Mouse (Mus musculus): ENCODE data around the gene Olfr874.
"Not testable (repeated sequence)": the region's sequence is repeated elsewhere in the genome, so short reads cannot be mapped to it uniquely, and the experiment has no call there.

The Olfr874 gene

DNA sequence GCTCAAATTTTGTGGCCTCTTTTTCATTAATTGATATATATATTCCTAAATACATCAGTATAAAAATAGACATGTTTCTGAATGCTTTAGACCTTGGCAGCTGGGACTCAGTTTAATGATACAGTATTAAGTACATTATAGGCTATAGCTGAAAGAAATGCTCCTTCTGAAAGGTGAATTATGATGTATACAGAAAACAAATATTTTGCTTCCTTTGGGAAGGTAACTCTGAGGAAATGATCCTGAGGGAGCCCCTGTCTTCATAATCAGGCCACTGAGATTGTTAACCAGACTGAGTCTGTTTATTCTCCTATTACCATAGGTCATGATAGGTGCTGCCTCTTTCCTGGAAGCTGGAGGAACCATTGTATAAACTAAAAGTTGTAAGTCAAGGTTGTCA, at the start of gene Olfr874:
TSS of gene Olfr874 (plus strand) at position 301 of the 400 bp plus-strand sequence.
- DNase-seq = no peak

DNA sequence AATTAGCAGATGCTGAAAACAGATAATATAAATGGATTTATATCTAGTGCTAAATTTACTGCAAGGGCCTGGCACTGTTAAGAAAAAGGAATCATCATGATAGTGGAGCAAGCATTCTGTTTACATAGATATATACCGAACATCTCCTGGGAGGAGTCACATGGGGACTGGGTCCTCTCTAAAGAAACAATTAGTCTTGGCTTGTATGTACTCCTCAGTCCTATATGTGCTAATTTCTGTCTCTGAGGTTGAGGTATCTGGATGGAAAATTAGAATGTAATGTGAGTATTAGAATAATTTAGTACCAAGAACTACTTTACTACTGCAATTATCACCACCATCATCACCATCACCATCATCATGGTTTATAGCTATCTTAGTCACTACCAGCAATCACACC, 28.8 kb upstream of the Olfr874 start, which contains the start of gene Olfr160:
TSS of gene Olfr160 (minus strand) at position 101 of the 400 bp plus-strand sequence.
- no peak for DNase-seq

DNA sequence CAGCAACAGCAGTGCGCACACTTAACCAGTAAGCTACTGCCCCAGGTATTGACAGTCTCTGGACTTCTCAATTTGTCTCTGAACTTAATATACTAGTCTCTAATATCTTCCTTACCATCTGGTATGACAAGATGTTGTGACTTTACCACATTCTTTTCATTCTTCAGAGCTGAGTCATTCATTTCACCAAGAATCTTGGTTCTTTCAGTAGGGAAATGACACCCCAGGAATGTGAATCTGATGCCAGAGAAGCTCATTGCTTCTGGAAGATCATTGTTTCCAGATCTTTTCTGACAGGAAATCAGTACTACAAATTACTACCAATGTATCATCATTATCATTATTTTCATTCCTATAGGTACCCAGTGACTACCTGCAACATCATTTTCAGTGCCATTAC, 10.6 kb upstream of the Olfr874 start:
- no peak for DNase-seq

DNA sequence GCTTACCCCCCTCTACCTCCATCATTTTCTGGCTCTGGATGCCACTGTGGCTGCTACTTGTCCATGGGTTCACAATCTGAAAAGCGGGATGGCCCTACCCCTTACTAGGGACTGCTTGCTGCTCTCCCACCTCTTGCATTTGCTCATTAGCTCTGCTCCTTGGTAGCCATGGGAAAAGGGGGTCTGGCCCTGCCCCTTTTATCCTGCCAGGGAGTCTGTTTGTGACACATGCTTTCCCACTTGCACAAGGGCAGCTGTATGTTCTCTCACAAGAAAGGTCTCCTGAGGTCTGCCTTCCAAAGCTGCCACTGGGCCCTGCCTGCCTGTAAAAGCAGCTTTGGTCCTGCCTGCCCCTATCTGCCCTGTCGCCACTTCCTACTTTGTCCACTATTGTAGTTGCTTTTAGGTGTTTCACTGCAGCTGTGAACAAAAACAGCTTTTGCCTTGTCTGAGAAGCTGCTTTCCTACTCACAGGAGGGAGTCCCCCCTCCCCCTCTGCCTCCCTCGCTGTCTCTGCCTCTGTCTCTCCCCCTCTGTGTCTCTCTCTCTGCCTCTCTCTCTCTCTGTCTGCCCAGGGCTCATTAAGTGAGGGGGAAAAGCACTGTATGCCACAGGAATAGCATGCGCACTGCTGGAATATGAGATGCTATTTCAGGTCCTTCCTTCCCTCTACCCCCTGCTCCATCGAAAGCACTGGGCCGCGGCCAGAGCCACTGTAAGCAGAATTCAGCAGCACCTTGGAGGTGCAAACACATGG, 5.6 kb downstream of the Olfr874 start:
- DNase-seq = no peak

DNA sequence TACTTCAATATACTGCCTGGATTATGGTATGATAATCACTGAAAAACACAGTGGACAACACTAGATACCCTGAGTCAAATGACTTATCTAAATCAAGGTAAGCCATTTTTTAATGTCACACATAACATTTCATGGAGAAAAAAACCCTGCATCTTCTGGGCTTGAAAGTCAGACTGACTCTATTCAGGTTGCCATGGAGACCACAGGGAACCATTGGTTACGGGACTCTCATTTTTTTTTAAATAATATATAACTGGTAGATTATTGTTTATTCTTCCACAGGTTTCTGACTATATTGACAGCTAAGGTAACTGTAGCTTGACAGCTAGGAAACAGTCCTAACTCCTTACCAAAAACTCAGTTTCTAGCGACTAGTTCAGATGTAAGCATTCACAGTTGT, 6.6 kb downstream of the Olfr874 start:
- no peak for DNase-seq

DNA sequence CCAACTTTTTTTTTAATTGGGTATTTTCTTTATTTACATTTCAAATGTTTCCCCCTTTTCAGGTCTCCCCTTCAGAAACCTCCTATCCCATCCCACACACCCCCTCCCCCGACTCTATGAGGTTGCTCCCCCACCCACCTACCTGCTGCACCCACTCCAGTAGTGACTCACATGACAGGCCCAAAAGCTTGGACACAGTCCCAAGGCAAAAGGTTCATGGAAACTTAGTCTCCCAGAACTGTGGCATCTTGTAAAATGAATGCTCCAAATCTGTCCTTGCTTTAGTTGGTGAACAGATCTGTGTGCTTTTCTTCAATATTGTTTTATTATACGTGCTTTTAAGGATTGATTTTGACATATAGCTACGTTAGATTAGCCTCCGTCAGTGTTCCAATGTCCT, 7.1 kb downstream of the Olfr874 start:
- no peak for DNase-seq

GRCm38 (mm10) chr9:37761728-37762127, 16.8 kb downstream of the Olfr874 start:
- no peak for DNase-seq

GRCm38 (mm10) chr9:37762541-37762940, 17.6 kb downstream of the Olfr874 start:
- DNase-seq = no peak

DNA sequence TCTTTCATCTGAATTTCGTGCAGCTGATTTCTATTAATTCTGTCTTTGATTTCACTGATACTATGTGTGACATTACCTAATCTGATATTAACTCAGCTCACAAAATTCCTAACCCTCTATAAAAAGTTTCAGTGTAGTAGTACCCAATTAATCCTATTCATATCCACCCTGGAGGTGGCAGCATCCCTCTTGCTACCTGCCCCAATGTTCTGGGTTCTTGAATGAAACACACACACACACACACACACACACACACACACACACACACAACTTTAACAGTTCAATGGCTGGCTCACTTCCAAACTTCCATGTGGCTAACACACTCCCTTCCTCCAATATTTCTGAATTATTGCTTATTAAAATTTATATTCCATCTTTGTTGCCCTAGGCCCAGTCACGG, 25.8 kb downstream of the Olfr874 start:
- no peak for DNase-seq

DNA sequence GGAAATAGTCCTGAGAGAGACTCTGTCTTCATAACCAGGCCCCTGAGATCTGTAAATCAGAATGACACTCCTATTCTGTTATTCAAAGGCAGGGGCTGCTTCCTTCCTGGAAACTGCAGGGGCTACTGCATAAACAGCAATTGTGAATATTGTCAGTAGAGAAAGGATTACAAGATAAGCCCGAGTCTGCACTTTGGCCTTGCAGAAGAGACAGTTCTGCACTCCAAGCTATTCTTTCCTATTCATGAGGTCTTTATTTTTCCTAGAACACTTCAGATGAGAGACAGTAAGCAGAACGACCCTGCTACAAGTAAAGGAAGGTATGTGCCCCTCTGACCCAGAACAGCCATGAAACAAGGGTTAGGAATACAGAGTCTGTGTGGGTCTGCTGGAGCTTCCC, 26.9 kb downstream of the Olfr874 start, which contains the start of gene Olfr875:
TSS of gene Olfr875 (plus strand) at position 99 of the 400 bp plus-strand sequence.
- no peak for DNase-seq

DNA sequence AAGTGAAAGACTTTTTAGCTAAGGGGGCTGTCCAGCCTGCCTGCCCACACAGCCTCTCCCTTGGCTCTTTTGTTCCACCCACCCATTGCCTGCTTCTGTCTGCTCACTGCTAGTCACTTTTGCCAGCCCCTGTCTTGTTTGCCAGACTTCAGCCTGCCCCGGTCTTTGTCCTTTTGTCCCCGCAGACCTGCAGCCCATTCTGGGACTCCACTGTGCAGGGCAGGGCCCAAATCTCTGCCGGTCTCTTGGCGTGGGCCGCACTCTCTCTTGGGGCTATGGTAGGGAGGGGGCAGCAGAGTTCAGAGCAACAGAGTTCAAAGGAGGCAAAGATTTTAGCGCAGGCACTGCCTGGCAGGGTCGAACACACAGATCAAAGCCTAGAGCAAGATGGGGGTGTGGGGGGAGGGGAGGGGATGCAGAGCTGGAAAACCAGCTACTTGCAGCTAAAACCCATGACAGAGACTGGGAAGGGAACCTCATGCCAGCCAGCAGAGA, 37.9 kb downstream of the Olfr874 start:
- no peak for DNase-seq

DNA sequence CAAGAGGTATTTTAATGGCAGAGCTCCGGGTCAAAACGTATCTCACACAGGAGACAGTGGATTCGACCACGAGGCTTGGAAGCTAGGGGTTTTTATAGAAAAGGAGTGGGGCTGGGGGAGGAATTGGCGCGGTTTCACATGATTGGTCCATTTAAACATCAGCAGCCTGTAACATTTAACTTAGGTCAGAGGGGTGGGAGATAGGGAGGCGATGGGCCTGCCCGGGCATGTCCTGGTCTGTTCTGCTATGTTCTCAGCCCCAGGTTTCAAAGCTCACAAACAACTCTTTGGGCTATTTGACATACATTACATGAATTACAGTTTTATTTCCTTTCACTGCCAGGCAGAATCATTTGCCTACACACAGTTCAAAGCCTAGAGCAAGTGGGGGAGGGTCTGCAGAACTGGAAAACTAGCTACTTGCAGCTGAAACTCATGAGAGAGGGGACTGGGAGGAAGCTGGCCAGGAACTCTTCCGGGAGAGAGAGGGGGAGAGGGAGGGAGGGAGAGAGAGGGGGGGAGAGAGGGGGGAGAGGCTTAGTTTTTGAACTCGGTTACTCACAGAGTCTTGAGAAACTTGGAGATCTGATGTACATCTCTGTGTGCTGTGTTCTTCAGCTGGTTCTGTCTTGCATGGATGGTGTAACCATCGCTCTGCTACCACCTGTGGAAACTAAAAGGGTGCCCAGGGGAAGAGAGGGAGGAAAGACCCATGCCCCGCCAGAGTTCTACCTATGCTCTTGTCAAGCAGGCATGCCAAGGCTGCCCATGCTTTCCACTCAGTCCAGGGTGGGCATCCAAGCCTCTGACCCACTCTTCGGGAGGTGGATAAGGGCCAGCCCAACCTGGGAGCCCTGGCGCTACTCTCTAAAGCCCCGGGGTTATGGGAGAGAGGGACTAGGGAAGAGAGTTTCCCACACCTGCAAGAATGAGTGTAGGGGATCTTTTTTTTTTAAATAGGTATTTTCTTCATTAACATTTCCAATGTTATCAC, 38.8 kb downstream of the Olfr874 start:
- DNase-seq = not testable (repeated sequence)

DNA sequence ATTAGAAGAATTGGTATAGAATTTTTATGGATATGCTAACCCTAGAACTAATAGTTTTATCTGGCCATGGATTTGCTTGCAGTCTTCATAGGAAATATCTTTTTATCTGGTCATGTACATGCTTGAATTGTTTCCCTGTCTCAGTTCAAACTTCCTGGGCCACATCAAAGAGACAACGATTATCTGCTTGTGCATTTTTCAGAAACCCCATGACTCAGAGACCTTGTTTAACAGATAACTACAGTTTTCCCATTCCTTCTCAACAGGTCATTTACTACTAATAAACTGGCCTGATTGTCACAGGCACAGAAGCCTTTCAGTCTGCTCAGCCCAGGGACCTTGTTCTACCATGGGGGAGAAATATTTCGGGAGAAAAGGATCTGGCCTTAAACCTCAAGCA, 41.5 kb downstream of the Olfr874 start:
- DNase-seq = no peak

Measured in lung, adult 18-20 months (tissue).